Mouse (Mus musculus): ENCODE measurements around the gene Tdrd1. TPM values are rescaled to one million over a fixed set of nuclear protein-coding genes. Genes with fewer than 3 reads are reported as not detected.

Tdrd1 gene
- polyA plus RNA-seq, 1 experiment from 2014 or later = 0.31 TPM

- Histone ChIP-seq H3K9me3 (replicated peaks) (no peaks in the 10 kb centered on the region), H3K27ac (no peak overlapping the region), H3K9ac (no peak overlapping the region), H3K36me3 (peaks cover 59% of the 10 kb centered on the region), H3K4me1 (replicated peaks) (peaks cover 19% of the 10 kb centered on the region), H3K4me3 (no peak overlapping the region), H3K4me2 (no peak overlapping the region), H3K27me3 (no peaks in the 10 kb centered on the region)
- ATAC-seq (replicated peaks; ENCODE audit: insufficient number of reproducible peaks, insufficient read depth, low FRiP score, low read depth) = no peak
- WGBS = 85% methylated on average over 5 of the region's 5 CpGs
Observed at GRCm38 (mm10) chr19:56807122-56807521, 18.9 kb upstream of the Tdrd1 start.

GRCm38 (mm10) chr19:56808771-56809170, 17.2 kb upstream of the Tdrd1 start:
- peaks cover 59% of the 10 kb centered on the region for H3K36me3 ChIP-seq
- no peaks in the 10 kb centered on the region for H3K27me3 ChIP-seq
- H3K4me3 ChIP-seq = no peak overlapping the region
- no peak overlapping the region for H3K9ac ChIP-seq
- H3K4me1 ChIP-seq (replicated peaks) = peaks cover 9% of the 10 kb centered on the region
- no peak overlapping the region for H3K27ac ChIP-seq
- H3K4me2 ChIP-seq = no peak overlapping the region
- no peak for ATAC-seq (replicated peaks; ENCODE audit: insufficient number of reproducible peaks, insufficient read depth, low FRiP score, low read depth)
- H3K9me3 ChIP-seq (replicated peaks) = no peaks in the 10 kb centered on the region
- WGBS = 59% methylated on average over 5 of the region's 5 CpGs

GRCm38 (mm10) chr19:56810641-56811146, 15.3 kb upstream of the Tdrd1 start:
- Histone ChIP-seq H3K9ac (no peak overlapping the region), H3K36me3 (peaks cover 52% of the 10 kb centered on the region), H3K9me3 (replicated peaks) (no peaks in the 10 kb centered on the region), H3K4me1 (replicated peaks) (peaks cover 16% of the 10 kb centered on the region), H3K4me2 (no peak overlapping the region), H3K27ac (no peak overlapping the region), H3K4me3 (no peak overlapping the region), H3K27me3 (no peaks in the 10 kb centered on the region)
- ATAC-seq (replicated peaks; ENCODE audit: insufficient number of reproducible peaks, insufficient read depth, low FRiP score, low read depth) = no peak

- ATAC-seq (replicated peaks; ENCODE audit: insufficient number of reproducible peaks, insufficient read depth, low FRiP score, low read depth) = no peak
- 34% methylated on average over 9 of the region's 9 CpGs for WGBS
Observed at GRCm38 (mm10) chr19:56811590-56811989, 14.4 kb upstream of the Tdrd1 start.

GRCm38 (mm10) chr19:56813360-56813759, 12.6 kb upstream of the Tdrd1 start:
- 57% methylated on average over 4 of the region's 4 CpGs for WGBS
- H3K4me2 ChIP-seq = no peak overlapping the region
- H3K36me3 ChIP-seq = peaks cover 29% of the 10 kb centered on the region; the same call in 1 of the 2 replicates
- no peak overlapping the region for H3K9ac ChIP-seq
- no peaks in the 10 kb centered on the region for H3K27me3 ChIP-seq
- no peaks in the 10 kb centered on the region for H3K9me3 ChIP-seq (replicated peaks)
- H3K4me3 ChIP-seq = no peak overlapping the region
- peaks cover 39% of the 10 kb centered on the region for H3K4me1 ChIP-seq (replicated peaks)
- no peak overlapping the region for H3K27ac ChIP-seq
- ATAC-seq (replicated peaks; ENCODE audit: insufficient number of reproducible peaks, insufficient read depth, low FRiP score, low read depth) = no peak

More at GRCm38 (mm10) chr19:56811590-56811989, 14.4 kb upstream of the Tdrd1 start:
- H3K27ac ChIP-seq = no peak overlapping the region
- H3K9ac ChIP-seq = no peak overlapping the region
- H3K4me3 ChIP-seq = no peak overlapping the region
- H3K9me3 ChIP-seq (replicated peaks) = no peaks in the 10 kb centered on the region
- H3K4me2 ChIP-seq = no peak overlapping the region
- no peaks in the 10 kb centered on the region for H3K27me3 ChIP-seq
- H3K36me3 ChIP-seq = peaks cover 45% of the 10 kb centered on the region
- H3K4me1 ChIP-seq (replicated peaks) = peaks cover 25% of the 10 kb centered on the region

GRCm38 (mm10) chr19:56817851-56818526, 8.0 kb upstream of the Tdrd1 start:
- Histone ChIP-seq H3K9me3 (replicated peaks) (no peaks in the 10 kb centered on the region), H3K4me3 (peak overlapping the region; percentile 9), H3K4me2 (peak overlapping the region; percentile 53), H3K9ac (no peak overlapping the region), H3K27me3 (no peaks in the 10 kb centered on the region), H3K36me3 (peaks cover 7% of the 10 kb centered on the region; the same call in 1 of the 2 replicates), H3K27ac (peak overlapping the region; percentile 89), H3K4me1 (replicated peaks) (peaks cover 57% of the 10 kb centered on the region)
- ATAC-seq (replicated peaks; ENCODE audit: insufficient number of reproducible peaks, insufficient read depth, low FRiP score, low read depth) = peak; percentile 25; the same call in 1 of the 2 replicates
- WGBS = 14% methylated on average over 14 of the region's 14 CpGs

- Histone ChIP-seq H3K4me1 (replicated peaks) (peaks cover 49% of the 10 kb centered on the region), H3K27ac (peak overlapping the region; percentile 89), H3K4me2 (peak overlapping the region; percentile 71), H3K9me3 (replicated peaks) (no peaks in the 10 kb centered on the region), H3K9ac (peak overlapping the region; percentile 97), H3K27me3 (0 out of 2 replicates have a peak, but pooled peaks cover 4% of the 10 kb centered on the region), H3K4me3 (peak overlapping the region; percentile 92), H3K36me3 (no peaks in the 10 kb centered on the region)
- WGBS = 6% methylated on average over 22 of the region's 22 CpGs
- no peak for ATAC-seq (replicated peaks; ENCODE audit: insufficient number of reproducible peaks, insufficient read depth, low FRiP score, low read depth)
Observed at GRCm38 (mm10) chr19:56821040-56821797, 4.8 kb upstream of the Tdrd1 start.

GRCm38 (mm10) chr19:56821798-56822447, 4.1 kb upstream of the Tdrd1 start, which contains the start of gene Ccdc186:
Gene Ccdc186, minus strand, starts transcription at chr19:56822190.
- H3K27me3 ChIP-seq = 0 out of 2 replicates have a peak, but pooled peaks cover 4% of the 10 kb centered on the region
- no peaks in the 10 kb centered on the region for H3K36me3 ChIP-seq
- H3K9ac ChIP-seq = peak within 1 kb of the TSS; percentile 97
- H3K27ac ChIP-seq = peak within 1 kb of the TSS; percentile 89
- peak; percentile 97 for ATAC-seq (replicated peaks; ENCODE audit: insufficient number of reproducible peaks, insufficient read depth, low FRiP score, low read depth)
- peak within 1 kb of the TSS; percentile 71 for H3K4me2 ChIP-seq
- H3K9me3 ChIP-seq (replicated peaks) = no peaks in the 10 kb centered on the region
- under 1% methylated on average over 79 of the region's 79 CpGs for WGBS
- peak within 1 kb of the TSS; percentile 92 for H3K4me3 ChIP-seq
- peaks cover 44% of the 10 kb centered on the region for H3K4me1 ChIP-seq (replicated peaks)

GRCm38 (mm10) chr19:56822448-56822836, 3.6 kb upstream of the Tdrd1 start:
- Histone ChIP-seq H3K27me3 (0 out of 2 replicates have a peak, but pooled peaks cover 4% of the 10 kb centered on the region), H3K9me3 (replicated peaks) (no peaks in the 10 kb centered on the region), H3K9ac (0 out of 2 replicates have a peak overlapping the region, but pooled peaks have one; percentile 41), H3K36me3 (no peaks in the 10 kb centered on the region), H3K4me2 (peak overlapping the region; percentile 71), H3K4me3 (peak overlapping the region; percentile 92), H3K27ac (peak overlapping the region; percentile 43; the same call in 1 of the 2 replicates), H3K4me1 (replicated peaks) (peaks cover 39% of the 10 kb centered on the region)
- 26% methylated on average over 10 of the region's 10 CpGs for WGBS
- ATAC-seq (replicated peaks; ENCODE audit: insufficient number of reproducible peaks, insufficient read depth, low FRiP score, low read depth) = no peak

- no peak for ATAC-seq (replicated peaks; ENCODE audit: insufficient number of reproducible peaks, insufficient read depth, low FRiP score, low read depth)
- Histone ChIP-seq H3K4me1 (replicated peaks) (peaks cover 5% of the 10 kb centered on the region; the same call in 1 of the 2 replicates), H3K27me3 (0 out of 2 replicates have a peak, but pooled peaks cover 4% of the 10 kb centered on the region), H3K9me3 (replicated peaks) (no peaks in the 10 kb centered on the region), H3K9ac (no peak overlapping the region), H3K27ac (no peak overlapping the region), H3K36me3 (no peaks in the 10 kb centered on the region), H3K4me2 (no peak overlapping the region), H3K4me3 (no peak overlapping the region)
- WGBS = 74% methylated on average over 11 of the region's 11 CpGs
Observed at GRCm38 (mm10) chr19:56828305-56828704, 2.3 kb downstream of the Tdrd1 start.

- no peak overlapping the region for H3K9ac ChIP-seq
- no peak for ATAC-seq (replicated peaks; ENCODE audit: insufficient number of reproducible peaks, insufficient read depth, low FRiP score, low read depth)
Observed at GRCm38 (mm10) chr19:56829267-56829666, 3.3 kb downstream of the Tdrd1 start.

More at GRCm38 (mm10) chr19:56829267-56829666, 3.3 kb downstream of the Tdrd1 start:
- H3K36me3 ChIP-seq = no peaks in the 10 kb centered on the region
- 0 out of 2 replicates have a peak, but pooled peaks cover 4% of the 10 kb centered on the region for H3K27me3 ChIP-seq
- WGBS = 89% methylated on average over 9 of the region's 9 CpGs
- no peak overlapping the region for H3K27ac ChIP-seq
- no peaks in the 10 kb centered on the region for H3K9me3 ChIP-seq (replicated peaks)
- peaks cover 5% of the 10 kb centered on the region; the same call in 1 of the 2 replicates for H3K4me1 ChIP-seq (replicated peaks)
- H3K4me3 ChIP-seq = no peak overlapping the region
- H3K4me2 ChIP-seq = no peak overlapping the region

Measured in heart, embryonic 15.5 days (tissue).